Mouse (Mus musculus) ovary, postnatal 36 days (tissue): ENCODE measurements at regions not wholly inside any gene's neighbourhood (a gene's known extent, or its start where the extent isn't known, plus 50 kb on each side); places are given as distances from the start of the nearest gene placed in this dataset.
A peak's percentile ranks its signal among the peaks of the same experiment; 100 is the strongest.

Source experiments
- DNase-seq: peaks from one replicate; pipeline ENCODE4 v3.0.0; 2022; ENCODE audit warnings: low spot score, mixed read lengths

DNA sequence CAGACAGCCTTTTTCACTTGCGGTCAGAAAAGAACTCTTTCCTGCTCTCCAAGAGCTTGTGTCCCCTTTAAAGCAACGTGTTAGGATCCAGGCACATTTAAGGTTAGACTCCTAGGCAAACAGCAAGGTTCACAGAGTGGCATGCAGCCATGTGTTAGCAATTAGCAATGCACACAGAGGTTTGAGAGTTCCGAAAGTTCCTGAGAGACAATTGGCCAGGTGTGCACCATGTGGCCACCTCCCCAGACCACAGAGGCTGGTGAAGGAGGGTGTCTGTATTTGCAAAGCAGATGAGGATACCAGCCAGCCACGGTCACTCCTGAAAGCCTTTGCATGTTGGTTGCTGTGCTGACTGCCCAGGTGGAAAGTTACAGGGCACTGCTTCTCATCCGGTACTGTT lies 240.6 kb downstream of the H2al1j start:
- no peak for DNase-seq

DNA sequence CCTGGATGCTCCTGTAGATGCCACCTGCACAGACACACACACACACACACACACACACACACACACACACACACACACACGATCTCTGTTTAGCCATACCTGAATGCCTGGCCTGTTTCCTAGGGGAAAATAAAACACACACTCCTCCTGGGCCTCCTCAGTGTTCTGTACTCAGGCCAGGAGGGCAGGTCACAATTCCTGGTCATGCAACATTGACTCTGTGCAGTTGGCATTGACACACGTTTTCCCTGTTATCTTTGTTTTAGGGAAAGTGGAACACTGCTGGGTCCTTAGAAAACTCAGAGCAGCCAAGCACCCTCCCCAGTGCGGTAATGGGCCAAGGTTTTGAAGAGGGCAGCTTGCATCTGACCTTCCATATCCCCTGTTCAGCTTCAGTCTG lies 246.7 kb downstream of the H2al1j start:
- no peak for DNase-seq

DNA sequence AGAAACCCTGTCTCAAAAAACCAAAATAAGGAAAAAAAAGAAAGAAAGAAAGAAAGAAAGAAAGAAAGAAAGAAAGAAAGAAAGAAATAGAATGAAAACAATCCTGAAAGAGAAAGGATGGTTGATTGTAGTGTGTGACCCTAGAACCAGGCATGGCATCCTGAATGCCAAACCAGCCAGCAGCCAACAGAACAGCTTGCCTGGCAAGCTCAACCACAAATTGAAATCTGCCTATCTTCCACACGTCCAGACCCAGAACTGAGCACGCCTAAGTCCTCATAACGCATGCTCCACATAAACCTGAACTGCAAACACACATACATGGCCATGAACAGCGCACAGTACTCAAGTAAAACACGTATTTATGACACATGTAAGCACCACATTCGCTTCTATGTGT lies 247.9 kb downstream of the H2al1j start:
- no peak for DNase-seq

DNA sequence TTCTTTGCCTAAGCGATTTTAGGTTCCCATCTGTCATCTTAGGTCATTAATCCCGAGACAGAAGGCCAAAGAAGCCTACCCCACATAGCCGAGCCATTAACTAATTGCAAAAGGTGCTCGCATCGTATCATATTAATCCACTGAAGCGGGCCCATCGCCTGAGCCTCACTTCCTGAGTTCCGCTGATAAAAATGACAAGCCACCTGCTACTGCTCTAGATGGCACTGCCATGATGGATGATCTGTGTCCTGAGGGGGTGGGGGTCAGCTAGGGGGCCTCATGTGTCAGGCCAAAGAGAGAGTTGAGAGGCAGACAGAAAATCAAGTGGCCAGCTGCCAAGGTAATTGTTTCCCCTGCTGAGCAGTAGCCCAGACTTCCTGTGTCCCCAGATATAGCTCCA lies 248.7 kb downstream of the H2al1j start:
- DNase-seq = no peak

DNA sequence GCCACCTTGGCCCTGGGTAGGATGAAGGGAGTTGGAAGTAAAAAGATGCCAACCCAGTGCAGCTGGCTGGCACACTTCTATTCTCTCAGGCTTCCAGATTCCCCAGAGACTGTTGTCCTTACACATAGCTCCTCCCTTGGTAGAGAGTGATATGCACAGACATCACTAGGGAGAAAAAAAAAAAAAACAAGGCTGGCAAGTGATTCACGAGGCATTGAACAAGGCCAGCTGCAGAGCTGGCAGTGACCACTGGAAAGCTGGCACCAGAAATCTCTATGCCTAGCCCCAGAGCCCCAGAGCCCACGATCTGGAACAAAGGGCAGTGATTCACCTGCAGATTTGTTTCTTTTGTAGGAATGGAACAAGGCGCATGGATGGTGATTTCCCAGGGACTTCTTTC lies 249.7 kb downstream of the H2al1j start:
- DNase-seq = no peak

DNA sequence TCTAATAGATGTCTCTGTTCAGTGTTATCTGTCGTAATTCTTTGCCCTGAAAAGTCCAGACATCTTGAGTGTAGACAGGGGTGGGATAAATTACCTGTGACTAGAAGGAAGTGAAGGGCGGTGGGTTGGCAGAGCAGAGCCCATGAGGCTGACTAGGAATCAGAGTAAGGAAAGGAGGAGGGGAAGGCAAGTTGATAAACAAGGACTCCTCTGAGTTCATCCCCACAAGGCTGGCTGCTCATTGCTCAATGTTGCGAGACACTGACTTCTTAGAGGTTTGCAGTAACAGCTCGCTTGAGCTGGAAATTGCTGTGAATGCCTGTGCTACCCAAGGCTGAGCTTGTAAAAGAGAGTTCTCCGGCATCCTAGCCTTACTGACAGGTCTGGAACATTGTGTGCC lies 257.7 kb downstream of the H2al1j start:
- no peak for DNase-seq

DNA sequence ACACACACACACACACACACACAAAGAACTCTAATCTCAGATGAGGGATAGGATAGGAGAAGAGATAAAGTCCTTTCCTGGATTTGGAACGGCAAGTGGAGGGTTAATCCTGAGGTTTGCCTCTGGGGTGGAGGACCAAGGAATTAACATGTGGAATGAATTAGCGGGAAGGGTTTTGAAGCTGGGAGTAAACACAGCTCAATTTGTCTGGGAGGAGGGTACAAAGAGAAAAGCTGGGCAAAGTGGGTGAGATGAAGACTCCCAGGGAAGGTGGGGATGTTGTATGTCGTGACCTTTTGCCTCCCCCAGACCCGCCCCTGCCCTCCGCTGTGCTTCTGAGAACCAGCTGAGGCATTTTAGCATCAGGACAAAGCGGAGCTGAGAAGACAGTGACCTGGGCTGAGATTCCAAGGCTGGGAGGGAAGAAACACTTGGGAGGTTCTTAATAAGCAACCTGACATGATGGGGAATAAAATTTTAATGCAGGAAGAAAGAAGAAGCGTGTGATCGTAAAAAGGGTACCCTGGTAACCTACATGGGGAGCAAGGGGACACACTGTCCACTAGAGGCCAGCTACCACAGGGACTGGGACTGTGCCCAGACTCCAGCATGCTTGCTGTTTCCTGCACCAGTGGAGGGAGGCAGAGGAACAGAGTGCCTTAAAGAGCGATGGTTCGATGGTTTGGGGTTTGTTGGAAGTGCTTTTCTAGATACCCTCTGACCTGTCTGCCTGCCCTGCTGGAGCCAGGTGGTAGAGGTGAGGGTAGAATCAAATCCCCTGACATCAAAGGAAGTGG lies 264.0 kb downstream of the H2al1j start:
- no peak for DNase-seq

DNA sequence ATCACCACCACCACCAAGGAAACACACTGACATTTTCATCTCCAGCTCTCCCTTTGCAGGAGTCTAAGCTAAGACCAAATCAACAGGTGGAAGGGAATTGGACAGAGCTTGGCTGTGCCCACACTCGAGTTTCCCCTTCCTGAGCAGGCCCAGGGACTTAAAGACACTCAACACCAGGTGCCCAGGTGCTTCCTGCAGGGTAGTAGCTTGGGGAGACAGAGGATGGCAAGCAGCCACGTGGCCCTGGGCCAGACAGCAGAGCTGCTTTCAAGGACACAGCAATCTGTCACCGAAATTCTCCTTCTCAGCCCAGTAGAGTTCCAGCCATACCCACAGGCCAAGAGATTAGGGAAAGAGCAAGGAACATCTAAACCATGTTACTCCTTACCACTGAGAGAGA lies 266.9 kb downstream of the H2al1j start:
- DNase-seq = peak; percentile 18

DNA sequence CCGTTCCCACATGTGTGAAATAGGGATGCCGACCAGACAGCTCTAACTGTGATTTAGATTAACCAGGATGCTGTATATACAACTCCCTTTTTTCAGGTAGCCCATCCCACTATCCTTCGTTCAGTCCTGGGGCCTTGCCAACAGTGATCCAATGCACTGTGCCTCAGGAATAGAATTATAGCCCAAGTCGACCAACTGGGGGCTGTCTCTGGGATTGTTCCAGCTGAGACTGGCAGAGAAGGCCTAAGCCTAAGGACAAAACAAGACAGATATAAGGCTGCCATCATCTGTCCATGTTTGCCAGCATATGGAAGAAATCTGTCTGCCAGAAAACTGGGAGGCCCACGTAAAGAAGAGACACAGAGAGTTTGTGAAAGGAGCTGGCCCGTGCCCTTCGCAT lies 269.9 kb downstream of the H2al1j start:
- no peak for DNase-seq

DNA sequence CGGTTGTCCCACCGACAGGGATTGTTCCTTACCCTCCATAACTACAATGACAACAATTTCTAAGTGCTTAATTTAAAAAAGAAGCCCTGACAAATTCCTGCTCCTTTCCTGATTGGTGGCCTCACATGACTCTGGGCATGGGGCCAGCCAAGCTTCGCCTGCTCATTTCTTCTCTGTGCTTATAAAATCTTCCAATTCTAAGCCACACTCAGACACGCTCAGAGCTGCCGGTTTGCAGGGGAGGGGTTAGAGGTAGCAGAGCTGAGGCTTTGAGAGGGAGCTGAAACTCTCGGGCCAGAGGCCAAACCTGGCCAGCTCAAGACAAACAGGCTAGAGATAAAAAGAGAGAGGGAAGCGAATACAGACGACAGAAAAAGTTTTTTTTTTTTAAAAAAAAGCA lies 286.6 kb downstream of the H2al1j start:
- DNase-seq = peak; percentile 19

DNA sequence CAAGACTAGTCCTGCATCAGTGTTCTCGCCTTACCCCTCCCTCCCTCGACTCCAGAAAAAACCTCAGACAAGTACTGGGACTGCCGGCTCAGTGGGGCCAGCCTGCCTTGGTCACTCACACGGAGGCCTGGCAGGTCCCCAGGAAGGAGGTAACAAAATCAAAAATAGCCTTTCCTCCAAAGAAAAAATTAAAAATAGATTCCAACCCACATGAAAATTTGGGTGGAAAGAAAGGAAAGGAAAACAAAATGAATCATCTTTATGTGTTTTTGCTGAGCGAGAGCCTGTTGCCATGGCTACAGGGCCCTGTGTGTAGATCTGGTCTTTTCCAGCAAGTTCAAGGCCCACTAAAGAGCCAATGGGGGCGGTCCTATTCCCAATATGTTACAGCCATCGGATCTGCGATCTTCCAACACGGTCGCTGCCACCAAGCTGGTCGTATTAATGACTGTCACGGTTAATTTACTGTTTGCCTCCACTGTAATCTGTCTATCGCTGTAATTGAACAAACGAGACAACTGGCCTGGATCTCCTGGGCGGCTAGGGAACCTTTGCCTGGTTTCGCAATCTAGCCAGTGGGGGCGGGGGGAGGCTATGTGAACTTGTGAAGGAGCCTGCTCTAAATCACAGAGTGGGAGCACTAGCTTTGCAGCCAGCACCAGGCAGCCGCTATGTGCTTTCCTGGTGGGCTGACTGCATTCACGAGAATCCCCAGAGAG lies 293.6 kb downstream of the H2al1j start:
- peak; percentile 59 for DNase-seq

DNA sequence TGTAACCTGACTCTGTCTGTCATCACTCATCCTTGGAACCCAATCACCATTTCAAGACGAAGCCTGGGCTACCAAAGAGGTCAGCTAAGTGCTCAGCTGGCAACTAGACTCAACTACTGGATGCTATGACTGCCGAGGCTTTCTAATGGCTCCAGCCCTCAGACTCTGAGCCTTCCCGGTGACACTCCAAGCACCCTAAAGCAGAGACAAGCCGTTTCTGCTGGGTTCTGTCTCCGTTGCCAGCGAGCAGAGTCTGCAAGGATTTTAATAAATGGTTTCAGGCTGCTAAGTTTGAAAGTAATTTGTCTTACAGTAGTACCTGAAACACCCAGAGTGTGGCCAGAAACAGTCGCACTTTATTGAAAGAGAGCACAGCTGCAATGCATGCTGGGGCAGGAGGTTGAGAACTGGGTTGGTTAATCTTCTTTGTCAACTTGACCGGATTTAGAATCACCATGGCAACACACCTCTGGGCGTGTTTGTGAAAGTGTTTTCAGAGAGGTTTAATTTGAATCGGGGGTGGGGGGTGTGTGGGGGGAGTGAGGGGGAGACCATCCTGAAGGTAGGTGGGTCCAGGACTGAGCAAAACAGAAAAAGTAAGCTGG lies 298.8 kb downstream of the H2al1j start:
- no peak for DNase-seq

DNA sequence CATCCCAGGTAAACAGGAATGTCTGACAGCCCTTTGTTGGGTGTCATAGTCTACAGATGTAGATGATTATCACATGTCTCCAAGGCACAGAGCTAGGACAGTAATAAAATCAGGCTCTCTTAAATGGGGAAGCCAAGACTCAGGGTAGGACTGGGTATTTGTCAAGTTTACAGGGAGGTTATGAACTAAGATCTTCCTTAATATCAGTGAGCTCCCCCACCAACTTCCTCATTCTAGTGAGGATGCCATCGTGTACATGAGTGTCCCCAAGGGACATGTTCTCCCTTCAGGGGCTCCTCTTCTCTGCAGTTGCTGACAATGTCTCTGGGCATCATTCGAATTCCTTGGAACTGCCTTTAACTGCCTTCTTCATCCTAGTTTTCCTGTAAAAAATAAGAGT lies 301.7 kb downstream of the H2al1j start:
- no peak for DNase-seq

DNA sequence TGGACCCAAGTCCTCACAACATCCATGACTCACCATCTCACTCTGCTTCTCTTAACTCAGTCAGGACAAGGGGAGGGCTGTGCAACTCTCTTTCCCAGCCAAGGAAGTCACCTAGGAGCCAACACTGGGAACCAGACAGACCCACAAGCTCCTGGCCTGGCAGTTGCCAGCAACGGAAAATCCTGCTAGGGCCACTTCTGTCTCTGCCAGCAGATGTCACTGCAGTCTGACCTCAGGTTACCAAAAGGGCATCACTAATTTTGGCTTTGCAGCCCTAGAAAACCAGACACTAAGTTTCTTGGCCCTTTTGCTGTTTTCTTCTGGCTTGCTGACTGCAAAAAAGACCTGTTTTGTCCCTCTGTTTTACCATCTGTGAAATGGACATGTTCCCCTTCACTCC lies 302.3 kb downstream of the H2al1j start:
- DNase-seq = peak; percentile 29

DNA sequence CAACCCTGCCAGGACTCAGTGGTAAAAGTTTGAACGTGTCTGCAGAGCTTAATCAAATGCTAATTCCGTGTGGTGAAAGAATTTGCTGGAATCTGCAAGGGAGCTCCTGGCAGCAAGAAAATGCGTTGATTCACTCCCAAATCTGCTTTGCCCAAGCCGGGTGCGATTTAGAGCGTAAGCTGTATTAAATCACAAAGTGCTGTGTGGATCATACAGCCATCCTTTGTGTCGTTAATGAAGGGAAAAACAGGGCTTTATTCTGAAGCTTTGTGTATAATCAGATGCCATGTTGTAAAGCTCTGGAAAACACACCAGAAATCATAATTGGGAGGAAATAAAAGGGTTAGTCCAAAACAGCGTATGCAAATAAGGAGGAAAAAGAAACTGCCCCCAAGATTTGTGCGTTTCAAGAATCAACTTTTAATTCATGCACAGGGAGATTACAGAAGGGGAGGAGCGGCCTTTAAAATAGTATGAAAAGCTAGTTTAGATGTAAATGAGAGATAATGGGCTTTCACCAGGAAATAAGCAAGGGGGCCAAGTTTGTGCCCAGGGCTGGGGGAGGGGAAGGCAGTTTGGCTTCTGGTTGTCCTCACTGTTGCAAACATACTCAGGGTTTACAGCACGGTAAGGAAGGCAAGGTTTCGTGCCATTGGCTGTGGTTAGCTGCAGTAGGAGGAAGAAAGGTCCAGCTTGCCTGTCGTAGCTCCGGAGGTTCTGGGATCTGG lies 303.7 kb downstream of the H2al1j start:
- DNase-seq = no peak

DNA sequence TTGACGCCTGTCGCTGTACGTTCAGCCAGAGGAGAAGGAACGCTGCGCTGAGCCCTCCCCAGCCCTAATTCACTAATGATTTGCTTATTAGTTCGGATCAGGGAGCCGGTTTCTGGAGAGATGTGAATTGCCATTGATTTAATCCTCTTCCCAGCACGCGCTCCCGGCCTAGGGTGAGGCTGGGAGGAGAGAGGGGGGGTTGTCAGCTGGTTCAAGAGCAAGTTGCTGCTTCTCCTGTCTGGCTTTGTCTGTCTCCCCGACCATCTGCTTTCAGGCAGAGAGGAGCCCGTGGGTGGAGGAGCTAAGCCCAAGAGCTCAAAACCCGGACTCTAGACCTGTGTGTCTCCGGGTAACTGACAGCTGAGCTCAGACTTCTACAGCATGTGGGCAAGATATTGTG lies 304.4 kb downstream of the H2al1j start:
- no peak for DNase-seq

DNA sequence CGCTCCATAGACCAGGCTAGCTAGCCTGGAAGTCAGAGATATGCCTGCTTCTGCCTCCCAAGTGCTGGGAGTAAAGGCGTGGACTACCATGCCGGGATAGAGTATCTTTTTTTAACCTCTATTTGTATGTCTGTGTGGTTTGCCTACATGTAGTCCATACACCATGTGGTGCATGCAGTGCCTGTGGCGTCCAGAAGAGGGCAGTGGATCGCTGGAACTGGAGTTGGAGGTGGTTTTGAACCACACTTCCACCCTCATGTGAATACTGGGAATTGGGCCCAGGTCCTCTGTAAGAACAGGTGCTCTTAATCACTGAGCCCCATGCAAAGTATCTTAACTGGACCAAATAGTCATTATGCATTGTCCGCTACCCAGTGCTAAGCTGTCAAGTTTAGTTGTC lies 306.2 kb downstream of the H2al1j start:
- DNase-seq = no peak

DNA sequence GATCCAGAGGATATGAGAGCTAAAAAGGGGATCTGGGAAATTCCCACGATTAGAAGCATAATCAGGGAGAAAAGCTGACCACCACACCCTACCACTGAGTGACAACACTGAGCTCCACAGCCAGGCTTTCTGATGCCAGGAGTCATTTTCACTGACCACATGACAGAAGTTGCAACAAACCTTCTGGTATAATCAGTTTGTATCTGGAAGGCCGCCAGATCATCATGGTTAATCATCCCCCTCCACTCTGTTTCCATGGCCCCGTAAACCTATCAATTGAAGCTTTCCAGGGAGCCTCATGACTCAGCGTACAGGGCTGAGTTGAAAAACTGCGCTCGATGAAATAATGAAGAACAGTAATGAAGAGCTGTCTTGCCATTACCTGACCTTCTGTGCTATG lies 316.9 kb downstream of the H2al1j start:
- DNase-seq = no peak

DNA sequence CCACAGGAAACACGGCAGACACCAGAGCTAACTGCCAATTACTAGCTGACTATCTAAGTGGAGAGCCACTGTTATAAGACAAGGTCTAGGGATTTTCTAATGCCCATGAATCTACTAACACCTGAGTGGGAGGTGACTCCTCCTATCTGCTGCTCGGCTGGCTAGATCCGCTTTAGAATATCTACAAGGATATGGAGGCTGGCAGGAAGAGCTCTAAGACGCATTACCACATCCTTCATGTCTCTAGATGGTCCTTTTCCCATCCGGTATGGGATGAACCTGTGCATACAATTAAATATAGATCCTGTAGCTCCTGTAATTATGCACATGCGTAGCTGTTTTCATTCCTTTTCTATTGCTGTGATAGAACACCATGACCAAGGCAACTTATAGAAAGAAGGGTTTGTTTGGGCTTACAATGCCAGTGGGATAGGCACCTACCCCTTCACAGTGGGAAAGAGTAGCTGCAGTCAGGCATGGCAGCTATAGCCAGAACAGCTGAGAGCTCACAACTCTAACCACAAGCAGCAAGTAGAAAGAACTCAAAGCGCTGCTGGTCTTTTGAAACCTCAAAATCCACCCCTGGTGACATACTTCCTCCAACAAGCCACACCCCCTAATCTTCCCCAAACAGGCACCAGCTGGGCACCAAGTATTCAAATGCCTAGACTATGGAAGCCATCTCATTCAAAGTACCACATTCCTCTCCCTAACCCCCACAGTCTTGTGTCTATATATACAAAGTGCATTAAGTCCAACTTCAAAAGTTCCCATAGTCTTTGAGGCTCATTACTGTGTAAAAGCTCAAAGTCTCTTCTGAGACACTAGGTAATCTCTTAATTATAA lies 319.3 kb downstream of the H2al1j start:
- no peak for DNase-seq

DNA sequence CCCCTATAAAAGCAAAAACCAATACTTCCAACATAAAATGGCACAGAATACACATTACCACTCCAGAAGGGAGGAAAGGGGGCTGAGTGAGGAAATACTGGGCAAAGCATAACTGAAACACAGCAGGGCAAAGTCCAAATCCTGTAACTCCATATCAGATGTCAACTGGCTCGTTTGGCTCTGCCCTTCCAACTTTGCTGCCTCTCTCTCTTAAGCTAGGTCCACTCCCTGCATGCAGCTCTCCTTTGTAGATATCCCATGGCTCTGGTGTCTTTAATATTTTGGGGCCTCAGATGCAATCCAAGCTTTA lies 319.9 kb downstream of the H2al1j start:
- DNase-seq = no peak

DNA sequence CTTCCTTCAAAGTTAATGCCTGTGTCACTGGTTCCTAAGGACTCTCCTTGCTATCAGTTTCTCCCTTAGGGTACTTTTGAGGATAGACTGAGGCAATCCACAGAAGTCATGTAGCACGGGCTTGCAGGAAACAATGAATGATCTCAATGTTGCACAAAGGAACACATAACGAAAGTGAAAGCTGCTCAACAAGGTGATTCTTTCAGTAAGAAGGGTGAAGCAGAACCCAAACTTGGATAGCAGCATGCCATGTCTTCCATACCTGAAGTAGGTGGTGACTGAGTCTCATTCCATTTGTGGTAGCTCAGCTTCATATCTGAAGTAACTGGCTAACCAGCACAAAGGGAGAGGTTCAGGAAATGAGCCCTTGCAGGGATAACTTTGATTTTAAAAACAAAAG lies 325.7 kb downstream of the H2al1j start:
- DNase-seq = no peak

DNA sequence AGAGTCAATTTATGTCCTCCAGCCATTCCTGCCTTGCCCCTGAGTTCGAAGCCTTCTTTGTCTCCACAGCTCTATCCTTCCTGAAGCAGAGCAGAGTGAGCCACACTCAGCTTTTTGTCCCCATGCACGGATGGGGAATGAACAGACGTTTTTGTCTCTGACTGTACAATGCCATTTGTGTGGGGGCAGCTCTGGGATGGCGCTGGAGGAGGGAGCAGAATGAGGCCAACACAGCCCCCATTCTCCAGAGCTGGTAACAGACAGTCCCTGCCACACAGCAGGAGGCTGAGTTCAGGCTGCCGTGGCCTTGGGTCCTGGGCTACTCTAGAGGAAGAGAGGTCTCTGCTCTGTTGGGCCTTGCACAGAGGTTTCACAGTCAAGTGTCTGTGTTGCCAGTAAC lies 327.4 kb downstream of the H2al1j start:
- no peak for DNase-seq
